Mouse (Mus musculus): Measurements from ENCODE around the gene Serp1. TPM values are rescaled to one million over a fixed set of nuclear protein-coding genes. Genes with fewer than 3 reads are reported as not detected.
A peak's percentile ranks its signal among the peaks of the same experiment; 100 is the strongest.

Gene Serp1
- polyA plus RNA-seq, 1 experiment from 2014 or later, result 140 TPM

DNA sequence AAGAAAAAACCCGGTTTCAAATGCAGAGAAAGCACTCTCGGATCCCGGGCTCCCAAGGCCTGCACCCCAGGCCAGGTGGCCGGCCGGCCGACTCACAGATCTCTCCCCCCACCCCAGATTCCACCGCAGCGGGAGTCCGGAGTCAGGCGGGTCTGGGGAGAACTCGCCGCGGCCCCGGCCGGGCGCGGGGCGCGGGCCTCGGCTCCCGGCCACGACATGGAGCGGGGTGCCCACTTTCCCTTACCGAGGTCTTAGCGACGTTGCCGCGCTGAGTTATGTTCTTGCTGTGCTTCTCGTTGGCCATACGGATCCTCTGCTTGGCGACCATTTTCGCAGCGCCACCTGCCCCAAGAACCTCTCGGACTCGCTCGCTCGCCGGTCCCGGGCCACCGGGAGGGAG is 526 bp downstream of the Serp1 start:
- H3K9me3 ChIP-seq (ENCODE audit: control insufficient read depth, low read length), result no peaks in the 10 kb centered on the region
- WGBS, result under 1% methylated on average over 38 of the region's 40 CpGs
- H3K4me2 ChIP-seq (ENCODE audit: low read depth, low read length, severe bottlenecking), result peak overlapping the region; percentile 54
- peak overlapping the region; percentile 92 for H3K9ac ChIP-seq (ENCODE audit: low read length)
- H3K4me1 ChIP-seq (replicated peaks; ENCODE audit: control insufficient read depth, insufficient read depth, low read length), result peaks cover 3% of the 10 kb centered on the region; the same call in 1 of the 2 replicates
- H3K4me3 ChIP-seq (ENCODE audit: low read depth, low read length), result peak overlapping the region; percentile 71
- H3K27me3 ChIP-seq (ENCODE audit: control insufficient read depth, insufficient read depth, low read length), result no peaks in the 10 kb centered on the region
- DNase-seq (ENCODE audit: low spot score) (no peak), ATAC-seq (replicated peaks; ENCODE audit: low FRiP score) (no peak; the same call in 1 of the 2 replicates)
- H3K36me3 ChIP-seq (ENCODE audit: control insufficient read depth, insufficient read depth, low read length), result peaks cover 3% of the 10 kb centered on the region; the same call in 1 of the 2 replicates
- peak overlapping the region; percentile 80 for H3K27ac ChIP-seq (ENCODE audit: low read depth, low read length)

DNA sequence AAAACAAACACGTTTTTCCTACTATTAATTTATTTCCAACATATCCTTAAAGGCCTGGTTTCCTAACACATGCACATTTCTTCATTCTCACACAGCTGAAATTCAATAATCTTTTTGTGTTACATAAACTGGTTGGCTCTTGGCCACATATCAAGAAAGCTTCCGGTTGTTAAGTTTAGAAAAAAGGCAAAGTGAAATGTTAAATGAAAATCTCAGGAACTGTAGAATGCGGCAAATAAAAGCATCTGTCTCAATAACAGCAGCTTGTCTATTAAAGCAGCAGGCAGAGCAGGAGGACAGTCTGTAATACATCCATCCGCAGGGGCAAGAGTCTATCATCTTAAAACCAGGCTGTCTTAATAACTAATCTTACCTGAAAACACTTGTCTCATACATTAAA is 1.4 kb downstream of the Serp1 start:
- Histone ChIP-seq H3K9me3 (ENCODE audit: control insufficient read depth, low read length) (no peaks in the 10 kb centered on the region), H3K4me2 (ENCODE audit: low read depth, low read length, severe bottlenecking) (peak overlapping the region; percentile 54), H3K4me3 (ENCODE audit: low read depth, low read length) (peak overlapping the region; percentile 71), H3K9ac (ENCODE audit: low read length) (0 out of 2 replicates have a peak overlapping the region, but pooled peaks have one; percentile 23), H3K27ac (ENCODE audit: low read depth, low read length) (no peak overlapping the region), H3K27me3 (ENCODE audit: control insufficient read depth, insufficient read depth, low read length) (no peaks in the 10 kb centered on the region), H3K36me3 (ENCODE audit: control insufficient read depth, insufficient read depth, low read length) (peaks cover 3% of the 10 kb centered on the region; the same call in 1 of the 2 replicates), H3K4me1 (replicated peaks; ENCODE audit: control insufficient read depth, insufficient read depth, low read length) (peaks cover 3% of the 10 kb centered on the region; the same call in 1 of the 2 replicates)
- no peak for DNase-seq (ENCODE audit: low spot score)
- ATAC-seq (replicated peaks; ENCODE audit: low FRiP score), result no peak
- WGBS, result 80% methylated on average over 4 of the region's 4 CpGs

DNA sequence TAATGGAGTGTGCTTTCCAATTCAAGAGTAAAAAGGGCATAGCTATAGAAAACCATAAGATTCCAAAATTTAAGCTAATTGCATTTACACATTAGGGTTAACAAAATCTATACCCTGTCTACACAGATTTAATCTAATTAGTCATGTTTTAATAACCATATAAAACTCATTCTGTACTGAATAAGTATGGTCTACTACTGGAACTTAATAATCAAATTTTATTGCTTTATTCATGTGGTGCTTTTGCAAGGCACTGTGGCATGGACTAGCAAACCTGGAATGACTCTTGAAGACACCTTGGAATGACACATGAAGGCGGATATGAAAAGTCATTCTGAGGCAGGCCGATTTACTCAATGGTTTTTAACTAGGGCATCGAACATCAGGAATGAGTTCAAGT is 2.3 kb downstream of the Serp1 start:
- no peaks in the 10 kb centered on the region for H3K9me3 ChIP-seq (ENCODE audit: control insufficient read depth, low read length)
- no peak overlapping the region for H3K4me3 ChIP-seq (ENCODE audit: low read depth, low read length)
- H3K36me3 ChIP-seq (ENCODE audit: control insufficient read depth, insufficient read depth, low read length), result peaks cover 3% of the 10 kb centered on the region; the same call in 1 of the 2 replicates
- DNase-seq (ENCODE audit: low spot score) (no peak), ATAC-seq (replicated peaks; ENCODE audit: low FRiP score) (no peak)
- H3K4me2 ChIP-seq (ENCODE audit: low read depth, low read length, severe bottlenecking), result no peak overlapping the region
- no peaks in the 10 kb centered on the region for H3K27me3 ChIP-seq (ENCODE audit: control insufficient read depth, insufficient read depth, low read length)
- H3K9ac ChIP-seq (ENCODE audit: low read length), result no peak overlapping the region
- WGBS, result 94% methylated on average over 3 of the region's 3 CpGs
- peaks cover 3% of the 10 kb centered on the region; the same call in 1 of the 2 replicates for H3K4me1 ChIP-seq (replicated peaks; ENCODE audit: control insufficient read depth, insufficient read depth, low read length)
- no peak overlapping the region for H3K27ac ChIP-seq (ENCODE audit: low read depth, low read length)

DNA sequence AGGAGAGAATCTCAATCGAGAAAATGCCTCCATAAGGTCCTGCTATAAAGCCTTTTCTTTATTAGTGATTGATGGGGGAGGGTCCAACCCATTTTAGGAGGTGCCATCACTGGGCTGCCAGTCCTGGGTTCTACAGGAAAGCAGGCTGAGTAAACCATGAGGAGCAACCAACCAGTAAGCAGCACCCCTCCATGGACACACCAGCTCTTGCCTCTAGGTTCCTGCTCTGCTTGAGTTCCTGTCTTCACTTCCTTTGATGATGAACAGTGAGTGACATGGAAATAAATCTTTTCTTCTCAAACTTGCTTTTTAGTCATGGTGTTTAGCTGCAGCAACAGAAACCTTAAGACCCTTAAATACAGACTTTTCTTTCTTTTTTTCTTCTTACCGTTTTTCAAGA is 4.3 kb downstream of the Serp1 start:
- Histone ChIP-seq H3K27me3 (ENCODE audit: control insufficient read depth, insufficient read depth, low read length) (no peaks in the 10 kb centered on the region), H3K9ac (ENCODE audit: low read length) (no peak overlapping the region), H3K4me1 (replicated peaks; ENCODE audit: control insufficient read depth, insufficient read depth, low read length) (peaks cover 3% of the 10 kb centered on the region; the same call in 1 of the 2 replicates), H3K4me2 (ENCODE audit: low read depth, low read length, severe bottlenecking) (no peak overlapping the region), H3K27ac (ENCODE audit: low read depth, low read length) (no peak overlapping the region), H3K9me3 (ENCODE audit: control insufficient read depth, low read length) (no peaks in the 10 kb centered on the region), H3K36me3 (ENCODE audit: control insufficient read depth, insufficient read depth, low read length) (peaks cover 3% of the 10 kb centered on the region; the same call in 1 of the 2 replicates), H3K4me3 (ENCODE audit: low read depth, low read length) (no peak overlapping the region)
- DNase-seq (ENCODE audit: low spot score), result no peak
- ATAC-seq (replicated peaks; ENCODE audit: low FRiP score), result no peak
- WGBS, result 84% methylated on average over 2 of the region's 2 CpGs

DNA sequence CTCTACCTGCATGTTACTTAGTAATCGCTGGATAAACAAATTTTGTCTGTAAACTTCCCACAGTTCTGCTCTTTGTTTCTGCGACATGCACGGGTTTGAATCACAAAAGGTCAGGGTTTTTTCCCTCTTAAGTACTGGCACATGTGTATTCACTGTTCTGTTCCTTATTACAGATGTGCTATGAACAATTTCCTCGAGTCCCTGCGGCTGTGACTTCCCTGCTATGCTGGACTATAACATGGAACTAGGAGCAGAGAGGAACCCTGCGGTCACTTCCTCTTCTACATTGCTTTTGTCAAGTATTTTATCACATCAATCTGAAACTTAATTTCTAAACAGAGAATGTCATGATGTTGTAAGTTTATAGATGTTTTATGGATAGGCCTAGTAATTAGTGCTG is 5.4 kb downstream of the Serp1 start:
- Histone ChIP-seq H3K9me3 (ENCODE audit: control insufficient read depth, low read length) (no peaks in the 10 kb centered on the region), H3K36me3 (ENCODE audit: control insufficient read depth, insufficient read depth, low read length) (peaks cover 3% of the 10 kb centered on the region; the same call in 1 of the 2 replicates)

DNA sequence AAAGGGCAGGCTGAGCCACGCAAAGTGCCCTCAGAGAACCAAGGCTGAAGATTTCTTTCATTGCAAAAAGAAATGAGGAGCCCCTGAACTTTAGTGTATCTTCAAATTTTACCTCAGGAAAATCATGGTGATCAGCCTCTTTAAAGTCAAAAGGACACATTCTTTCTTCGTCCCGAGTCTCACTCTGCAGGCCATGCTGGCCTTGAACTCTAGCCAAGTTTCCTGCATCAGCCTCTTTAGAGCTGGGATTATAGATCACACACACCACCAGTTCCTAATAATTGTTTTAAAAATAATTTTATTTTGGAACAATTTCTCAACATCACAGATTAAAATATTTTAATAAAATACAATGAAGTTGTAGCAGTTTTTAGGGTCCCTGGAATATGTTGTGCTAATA is 6.2 kb downstream of the Serp1 start:
- ATAC-seq (replicated peaks; ENCODE audit: low FRiP score) (no peak), DNase-seq (ENCODE audit: low spot score) (no peak)
- H3K9me3 ChIP-seq (ENCODE audit: control insufficient read depth, low read length), result no peaks in the 10 kb centered on the region
- WGBS, result 86% methylated on average over 3 of the region's 3 CpGs
- H3K9ac ChIP-seq (ENCODE audit: low read length), result no peak overlapping the region
- no peaks in the 10 kb centered on the region for H3K27me3 ChIP-seq (ENCODE audit: control insufficient read depth, insufficient read depth, low read length)
- peaks cover 3% of the 10 kb centered on the region; the same call in 1 of the 2 replicates for H3K36me3 ChIP-seq (ENCODE audit: control insufficient read depth, insufficient read depth, low read length)
- peaks cover 3% of the 10 kb centered on the region; the same call in 1 of the 2 replicates for H3K4me1 ChIP-seq (replicated peaks; ENCODE audit: control insufficient read depth, insufficient read depth, low read length)
- no peak overlapping the region for H3K4me2 ChIP-seq (ENCODE audit: low read depth, low read length, severe bottlenecking)
- no peak overlapping the region for H3K27ac ChIP-seq (ENCODE audit: low read depth, low read length)
- no peak overlapping the region for H3K4me3 ChIP-seq (ENCODE audit: low read depth, low read length)

More for the DNA sequence above, 5.4 kb downstream of the Serp1 start:
- no peak for DNase-seq (ENCODE audit: low spot score)
- H3K4me2 ChIP-seq (ENCODE audit: low read depth, low read length, severe bottlenecking), result no peak overlapping the region
- H3K4me1 ChIP-seq (replicated peaks; ENCODE audit: control insufficient read depth, insufficient read depth, low read length), result peaks cover 3% of the 10 kb centered on the region; the same call in 1 of the 2 replicates
- WGBS, result 88% methylated on average over 6 of the region's 6 CpGs
- no peak for ATAC-seq (replicated peaks; ENCODE audit: low FRiP score)
- no peaks in the 10 kb centered on the region for H3K27me3 ChIP-seq (ENCODE audit: control insufficient read depth, insufficient read depth, low read length)
- no peak overlapping the region for H3K9ac ChIP-seq (ENCODE audit: low read length)
- no peak overlapping the region for H3K27ac ChIP-seq (ENCODE audit: low read depth, low read length)
- no peak overlapping the region for H3K4me3 ChIP-seq (ENCODE audit: low read depth, low read length)

DNA sequence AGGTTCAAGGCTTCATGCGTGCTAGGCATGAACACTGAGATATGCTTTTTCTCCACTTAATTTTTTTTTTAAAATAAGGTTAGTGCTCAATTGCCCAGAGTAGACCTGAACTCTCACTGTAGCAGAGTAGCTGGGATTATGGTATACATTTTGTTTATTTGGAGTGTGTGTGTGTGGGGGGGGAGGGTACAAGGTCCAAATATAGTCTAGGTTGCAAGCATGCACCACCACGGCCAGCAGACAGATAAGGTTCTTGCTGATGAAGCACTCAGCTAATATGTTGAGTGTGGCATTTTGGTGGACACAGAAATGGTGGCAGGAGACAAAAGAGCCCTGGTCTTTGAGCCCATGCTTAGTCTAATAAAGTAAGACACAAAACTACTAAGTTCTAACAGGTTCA is 6.7 kb downstream of the Serp1 start:
- no peak overlapping the region for H3K27ac ChIP-seq (ENCODE audit: low read depth, low read length)

DNA sequence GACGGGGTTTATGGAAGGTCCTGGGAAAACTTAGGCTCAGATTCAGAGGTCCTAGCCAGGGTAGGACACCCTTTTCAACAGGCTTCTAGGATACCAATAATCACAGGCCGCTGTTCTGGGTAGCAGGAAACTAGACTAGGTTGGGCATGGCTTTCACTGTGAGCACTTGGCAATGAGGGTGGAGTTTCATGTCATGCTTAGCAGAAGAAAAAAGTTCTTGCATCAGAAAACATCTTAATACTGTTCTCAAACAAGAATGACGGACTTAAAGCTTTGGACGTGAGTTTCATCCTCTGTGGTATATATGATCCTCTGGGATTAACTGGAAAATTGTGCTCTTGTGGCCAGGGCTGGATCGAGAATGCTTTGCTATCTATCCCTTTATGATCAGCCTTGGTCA is 7.9 kb downstream of the Serp1 start:
- H3K27me3 ChIP-seq (ENCODE audit: control insufficient read depth, insufficient read depth, low read length), result no peaks in the 10 kb centered on the region
- no peak overlapping the region for H3K27ac ChIP-seq (ENCODE audit: low read depth, low read length)
- H3K36me3 ChIP-seq (ENCODE audit: control insufficient read depth, insufficient read depth, low read length), result peaks cover 3% of the 10 kb centered on the region; the same call in 1 of the 2 replicates
- no peaks in the 10 kb centered on the region for H3K9me3 ChIP-seq (ENCODE audit: control insufficient read depth, low read length)
- H3K4me3 ChIP-seq (ENCODE audit: low read depth, low read length), result no peak overlapping the region
- ATAC-seq (replicated peaks; ENCODE audit: low FRiP score) (no peak), DNase-seq (ENCODE audit: low spot score) (no peak)
- H3K4me2 ChIP-seq (ENCODE audit: low read depth, low read length, severe bottlenecking), result no peak overlapping the region
- 86% methylated on average over 5 of the region's 5 CpGs for WGBS
- no peak overlapping the region for H3K9ac ChIP-seq (ENCODE audit: low read length)
- no peaks in the 10 kb centered on the region for H3K4me1 ChIP-seq (replicated peaks; ENCODE audit: control insufficient read depth, insufficient read depth, low read length)

More for the DNA sequence above, 6.7 kb downstream of the Serp1 start:
- Histone ChIP-seq H3K4me3 (ENCODE audit: low read depth, low read length) (no peak overlapping the region), H3K36me3 (ENCODE audit: control insufficient read depth, insufficient read depth, low read length) (peaks cover 3% of the 10 kb centered on the region; the same call in 1 of the 2 replicates), H3K4me2 (ENCODE audit: low read depth, low read length, severe bottlenecking) (no peak overlapping the region), H3K9ac (ENCODE audit: low read length) (no peak overlapping the region), H3K27me3 (ENCODE audit: control insufficient read depth, insufficient read depth, low read length) (no peaks in the 10 kb centered on the region), H3K4me1 (replicated peaks; ENCODE audit: control insufficient read depth, insufficient read depth, low read length) (no peaks in the 10 kb centered on the region), H3K9me3 (ENCODE audit: control insufficient read depth, low read length) (no peaks in the 10 kb centered on the region)
- 86% methylated on average over 2 of the region's 2 CpGs for WGBS
- no peak for ATAC-seq (replicated peaks; ENCODE audit: low FRiP score)
- no peak for DNase-seq (ENCODE audit: low spot score)

DNA sequence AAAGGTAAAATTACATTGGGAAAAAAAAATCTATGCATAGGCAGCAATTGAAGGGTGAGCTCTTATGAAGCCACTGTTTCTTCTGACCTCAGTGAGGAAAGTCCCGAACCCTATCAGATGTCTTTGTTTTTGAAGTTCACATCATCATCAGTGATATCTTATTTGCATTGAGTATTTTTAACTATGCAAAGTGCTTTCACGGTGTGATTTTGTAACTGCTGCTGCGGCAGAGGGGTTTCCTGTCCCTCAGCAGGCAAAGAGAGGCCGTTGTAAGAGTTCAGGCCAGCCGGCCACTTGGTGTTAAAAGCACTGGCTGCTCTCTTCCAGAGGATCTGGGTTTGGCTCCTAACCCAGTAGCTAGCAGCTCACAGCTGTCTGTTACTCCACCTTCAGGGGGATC is 8.4 kb downstream of the Serp1 start:
- Histone ChIP-seq H3K4me1 (replicated peaks; ENCODE audit: control insufficient read depth, insufficient read depth, low read length) (no peaks in the 10 kb centered on the region), H3K27ac (ENCODE audit: low read depth, low read length) (no peak overlapping the region), H3K36me3 (ENCODE audit: control insufficient read depth, insufficient read depth, low read length) (peaks cover 3% of the 10 kb centered on the region; the same call in 1 of the 2 replicates), H3K4me3 (ENCODE audit: low read depth, low read length) (no peak overlapping the region), H3K9ac (ENCODE audit: low read length) (no peak overlapping the region), H3K27me3 (ENCODE audit: control insufficient read depth, insufficient read depth, low read length) (no peaks in the 10 kb centered on the region), H3K9me3 (ENCODE audit: control insufficient read depth, low read length) (no peaks in the 10 kb centered on the region), H3K4me2 (ENCODE audit: low read depth, low read length, severe bottlenecking) (no peak overlapping the region)
- ATAC-seq (replicated peaks; ENCODE audit: low FRiP score), result no peak
- WGBS, result 82% methylated on average over 5 of the region's 5 CpGs
- no peak for DNase-seq (ENCODE audit: low spot score)

All from forebrain, embryonic 11.5 days (tissue).